Mouse (Mus musculus) stomach, embryonic 15.5 days (tissue): ENCODE results near the gene Rmnd5a. TPM values are rescaled to one million over a fixed set of nuclear protein-coding genes. Genes with fewer than 3 reads are reported as not detected.
"Not testable (repeated sequence)": the region's sequence is repeated elsewhere in the genome, so short reads cannot be mapped to it uniquely, and the experiment has no call there.

Experiments
- ATAC-seq: fragments of 200-750 bp; cut with Nextera tagmentation; 2 replicates; pipeline ENCODE4 v1.8.0; 2017; ENCODE audit warnings: low read depth, moderate number of reproducible peaks, moderate TSS enrichment; ENCODE audit not compliant: insufficient read depth, low FRiP score
- H3K27ac ChIP-seq: fragments of 300-500 bp; sonication (generic); 2 replicates; pipeline ENCODE4 v1.5.1; 2015; ENCODE audit warnings: mild to moderate bottlenecking, inconsistent platforms
- H3K27me3 ChIP-seq: fragments of 300-500 bp; sonication (generic); replicated peaks from 2 replicates; pipeline ENCODE4 v1.6.1; 2015; ENCODE audit warnings: inconsistent platforms
- H3K36me3 ChIP-seq: fragments of 300-500 bp; sonication (generic); 2 replicates; pipeline ENCODE4 v1.6.1; 2015; ENCODE audit warnings: inconsistent platforms
- H3K4me1 ChIP-seq: fragments of 300-500 bp; sonication (generic); 2 replicates; pipeline ENCODE4 v1.6.1; 2015; ENCODE audit warnings: inconsistent platforms
- H3K4me2 ChIP-seq: fragments of 300-500 bp; sonication (generic); 2 replicates; pipeline ENCODE4 v1.6.1; 2015; ENCODE audit warnings: mild to moderate bottlenecking, inconsistent platforms
- H3K4me3 ChIP-seq: fragments of 300-500 bp; sonication (generic); replicated peaks from 2 replicates; pipeline ENCODE4 v1.5.1; 2015; ENCODE audit warnings: inconsistent platforms
- H3K9ac ChIP-seq: fragments of 300-500 bp; sonication (generic); 2 replicates; pipeline ENCODE4 v1.6.1; 2015; ENCODE audit warnings: inconsistent platforms
- H3K9me3 ChIP-seq: fragments of 300-500 bp; sonication (generic); 2 replicates; pipeline ENCODE4 v1.6.1; 2016; ENCODE audit warnings: inconsistent platforms
- WGBS: fragments of 180-500 bp; shearing (Covaris S2); methylation state at CpG from one replicate; pipeline ENCODE4 v1.1.7; 2015; 5-methylcytosine and 5-hydroxymethylcytosine counted together
- polyA plus RNA-seq: library from polyadenylated mRNA; unstranded; fragments of >200 nt; fragmentation: Nextera tagmentation; extraction: Ambion mirVana; gene quantifications from 2 replicates; pipeline ENCODE4 v1.2.1, GENCODE M21; 2015

Rmnd5a gene
- 13.7 and 14.3 TPM in 2 replicates for polyA plus RNA-seq

DNA sequence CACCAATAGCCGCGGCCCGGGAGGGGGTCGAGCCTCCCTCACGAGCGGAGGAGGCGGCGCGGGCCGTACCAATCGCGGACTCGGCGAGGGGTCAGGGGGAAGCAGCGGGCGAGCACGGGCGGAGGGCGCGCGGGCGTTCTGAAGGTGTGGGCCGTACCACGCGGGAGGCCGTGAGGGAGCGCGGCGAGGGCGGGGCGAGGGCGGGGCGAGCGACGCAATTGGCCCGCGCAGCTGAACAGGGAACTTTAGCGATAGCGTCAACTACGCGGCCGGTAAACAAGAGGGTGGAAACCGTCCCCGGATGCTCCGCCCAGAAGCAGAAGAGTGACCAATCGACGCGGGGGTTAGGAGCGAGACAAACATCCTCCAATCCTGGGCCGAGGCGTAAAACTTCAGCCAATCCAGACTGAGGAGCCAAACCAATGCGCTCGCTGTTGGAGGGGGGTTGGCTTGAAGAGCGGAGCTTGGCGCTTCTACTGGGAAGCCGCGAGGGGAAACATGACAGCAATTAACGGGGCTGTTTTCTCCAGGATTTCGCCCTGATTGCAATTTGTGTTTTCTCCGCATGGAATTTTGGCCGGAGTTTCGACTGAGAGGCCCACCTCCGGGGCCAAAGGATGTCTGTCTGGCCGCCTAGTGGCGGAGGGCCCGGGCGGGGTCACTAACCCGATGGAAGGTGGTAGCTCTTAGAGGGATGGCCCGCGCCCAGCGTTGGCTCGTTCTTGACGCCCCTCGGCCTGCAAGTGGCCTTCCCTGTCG, at the start of gene Rmnd5a:
Gene Rmnd5a, minus strand, starts transcription at position 146 of the 759 bp plus-strand sequence.
- Histone ChIP-seq H3K27ac (peak within 1 kb of the TSS; percentile 98), H3K36me3 (no peaks in the 10 kb centered on the region), H3K4me3 (peak within 1 kb of the TSS; percentile 81), H3K27me3 (no peaks in the 10 kb centered on the region), H3K4me1 (peaks cover 12% of the 10 kb centered on the region), H3K4me2 (peak within 1 kb of the TSS; percentile 96), H3K9ac (peak within 1 kb of the TSS; percentile 97), H3K9me3 (no peaks in the 10 kb centered on the region)
- WGBS = under 1% methylated on average over 72 of the region's 75 CpGs
- ATAC-seq = peak; percentile 99

- no peak overlapping the region for H3K4me2 ChIP-seq
- no peaks in the 10 kb centered on the region for H3K27me3 ChIP-seq
- H3K9ac ChIP-seq = no peak overlapping the region
- no peaks in the 10 kb centered on the region for H3K4me1 ChIP-seq
- peak; percentile 63; the same call in 1 of the 2 replicates for ATAC-seq
- 30% methylated on average over 4 of the region's 4 CpGs for WGBS
- no peaks in the 10 kb centered on the region for H3K9me3 ChIP-seq
- no peaks in the 10 kb centered on the region for H3K36me3 ChIP-seq
- peak overlapping the region; percentile 59 for H3K27ac ChIP-seq
- no peak overlapping the region for H3K4me3 ChIP-seq
Observed at GRCm38 (mm10) chr6:71487966-71488365, 47.5 kb upstream of the Rmnd5a start.

- 79% methylated on average over 1 of the region's 1 CpGs for WGBS
- Histone ChIP-seq H3K27me3 (no peaks in the 10 kb centered on the region), H3K36me3 (no peaks in the 10 kb centered on the region), H3K27ac (peak overlapping the region; percentile 35; the same call in 1 of the 2 replicates), H3K9me3 (no peaks in the 10 kb centered on the region), H3K9ac (no peak overlapping the region), H3K4me3 (no peak overlapping the region), H3K4me1 (no peaks in the 10 kb centered on the region), H3K4me2 (no peak overlapping the region)
- ATAC-seq = no peak
Observed at GRCm38 (mm10) chr6:71486867-71487266, 46.4 kb upstream of the Rmnd5a start.

DNA sequence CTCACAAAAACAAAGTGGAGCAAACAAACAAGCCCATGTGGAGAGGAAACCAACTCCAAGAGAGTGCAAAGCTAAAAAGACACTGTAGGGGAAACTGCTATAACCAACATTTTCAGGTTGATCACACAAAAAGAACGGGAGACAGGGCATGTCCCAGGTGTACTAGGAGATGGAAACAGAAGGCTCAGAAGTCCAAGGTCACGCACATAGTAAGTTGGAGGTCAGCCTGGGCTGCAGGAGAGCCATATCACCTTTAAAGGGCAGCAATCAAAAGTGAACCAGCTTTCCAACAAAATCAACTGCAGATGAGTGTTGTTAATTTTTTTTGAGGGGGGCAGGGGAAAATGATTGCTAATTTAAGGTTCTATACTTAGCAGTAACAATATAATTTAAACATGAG, 45.8 kb upstream of the Rmnd5a start:
- WGBS = 56% methylated on average over 2 of the region's 2 CpGs
- Histone ChIP-seq H3K36me3 (no peaks in the 10 kb centered on the region), H3K4me2 (no peak overlapping the region), H3K4me3 (no peak overlapping the region), H3K9ac (no peak overlapping the region), H3K27me3 (no peaks in the 10 kb centered on the region), H3K9me3 (no peaks in the 10 kb centered on the region), H3K27ac (no peak overlapping the region), H3K4me1 (no peaks in the 10 kb centered on the region)
- ATAC-seq = no peak

GRCm38 (mm10) chr6:71485246-71485645, 44.8 kb upstream of the Rmnd5a start:
- Histone ChIP-seq H3K4me1 (no peaks in the 10 kb centered on the region), H3K4me3 (no peak overlapping the region), H3K27ac (no peak overlapping the region), H3K27me3 (no peaks in the 10 kb centered on the region), H3K9me3 (no peaks in the 10 kb centered on the region), H3K36me3 (no peaks in the 10 kb centered on the region), H3K4me2 (no peak overlapping the region), H3K9ac (no peak overlapping the region)
- no peak for ATAC-seq
- 74% methylated on average over 5 of the region's 5 CpGs for WGBS

DNA sequence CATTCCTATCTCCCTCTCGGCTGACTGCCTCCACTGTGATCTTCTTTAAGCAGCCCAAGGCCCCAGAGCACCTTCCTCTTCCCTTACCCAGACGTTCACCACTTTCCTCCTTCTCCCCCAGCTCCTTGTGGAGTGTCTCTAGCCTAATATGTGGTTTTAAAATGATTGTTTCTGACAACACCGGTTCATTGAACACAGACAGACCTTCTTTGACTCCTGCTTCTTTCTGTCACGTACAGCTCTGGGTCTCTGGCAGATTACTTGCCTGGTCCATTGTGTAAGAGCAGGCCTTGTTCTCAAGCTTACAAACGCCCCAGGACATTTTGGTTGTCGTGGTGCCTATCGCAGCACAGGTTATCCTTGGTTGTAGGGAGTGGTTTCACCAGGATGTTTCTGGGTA, 40.7 kb upstream of the Rmnd5a start:
- Histone ChIP-seq H3K9ac (no peak overlapping the region), H3K27me3 (no peaks in the 10 kb centered on the region), H3K27ac (no peak overlapping the region), H3K4me1 (no peaks in the 10 kb centered on the region), H3K9me3 (no peaks in the 10 kb centered on the region), H3K4me2 (no peak overlapping the region), H3K4me3 (no peak overlapping the region), H3K36me3 (no peaks in the 10 kb centered on the region)
- no peak for ATAC-seq
- 66% methylated on average over 7 of the region's 7 CpGs for WGBS

- no peaks in the 10 kb centered on the region for H3K9me3 ChIP-seq
- no peaks in the 10 kb centered on the region for H3K27me3 ChIP-seq
- H3K27ac ChIP-seq = no peak overlapping the region
- no peak overlapping the region for H3K9ac ChIP-seq
- no peak overlapping the region for H3K4me2 ChIP-seq
- H3K36me3 ChIP-seq = no peaks in the 10 kb centered on the region
- H3K4me3 ChIP-seq = no peak overlapping the region
- no peaks in the 10 kb centered on the region for H3K4me1 ChIP-seq
- WGBS = 82% methylated on average over 1 of the region's 1 CpGs
- ATAC-seq = no peak
Observed at GRCm38 (mm10) chr6:71480136-71480535, 39.7 kb upstream of the Rmnd5a start.

DNA sequence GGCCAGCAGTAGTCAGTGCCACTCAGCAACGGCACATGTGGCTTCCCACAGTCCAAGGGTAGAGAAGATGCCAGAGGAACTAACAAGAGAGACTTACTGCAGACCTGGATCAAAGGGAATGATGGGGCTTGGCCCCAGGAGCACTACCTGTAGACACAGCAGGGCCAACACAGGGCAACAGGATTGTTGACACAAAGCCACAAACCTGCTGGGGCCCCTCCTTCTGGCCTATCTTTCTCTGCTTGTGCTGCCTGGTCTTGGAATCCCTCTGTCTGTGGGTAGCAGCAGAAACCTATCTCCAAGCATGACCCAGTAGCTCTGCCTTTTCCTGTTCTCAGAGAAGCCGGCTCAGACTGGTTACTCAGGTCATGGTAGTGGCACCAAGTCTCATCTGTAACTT, 39.2 kb upstream of the Rmnd5a start:
- 80% methylated on average over 2 of the region's 2 CpGs for WGBS
- H3K9me3 ChIP-seq, H3K36me3 ChIP-seq, H3K27me3 ChIP-seq, H3K4me3 ChIP-seq, H3K9ac ChIP-seq, H3K4me2 ChIP-seq, H3K4me1 ChIP-seq, H3K27ac ChIP-seq: not testable (repeated sequence)
- 0 out of 2 replicates have a peak, but pooled peaks have one; percentile 50 for ATAC-seq

GRCm38 (mm10) chr6:71478816-71479568, 38.6 kb upstream of the Rmnd5a start:
- 97% methylated on average over 10 of the region's 10 CpGs for WGBS
- H3K4me1 ChIP-seq, H3K9ac ChIP-seq, H3K36me3 ChIP-seq, H3K4me3 ChIP-seq, H3K4me2 ChIP-seq, H3K9me3 ChIP-seq, ATAC-seq, H3K27ac ChIP-seq, H3K27me3 ChIP-seq: not testable (repeated sequence)

DNA sequence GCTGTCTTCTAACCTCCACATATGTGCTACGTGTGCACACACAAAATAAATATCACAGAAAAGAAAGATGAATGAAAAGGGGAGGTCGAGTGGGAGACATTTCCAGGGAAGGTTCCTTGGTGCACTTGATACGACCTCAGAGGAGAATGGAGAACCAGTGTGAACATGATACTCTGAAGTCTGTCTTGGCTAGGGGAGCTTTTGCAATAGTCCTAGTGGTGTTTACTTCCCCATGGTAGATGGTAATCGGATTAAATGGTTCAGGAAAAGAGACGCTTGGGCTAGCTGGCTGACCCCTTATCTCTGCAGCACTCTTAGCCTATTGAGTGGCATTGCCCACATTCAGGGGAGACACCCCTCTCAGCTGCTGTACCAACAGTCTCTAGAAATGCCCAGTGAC, 36.3 kb upstream of the Rmnd5a start:
- no peak overlapping the region for H3K9ac ChIP-seq
- no peaks in the 10 kb centered on the region for H3K9me3 ChIP-seq
- H3K4me2 ChIP-seq = no peak overlapping the region
- 55% methylated on average over 5 of the region's 5 CpGs for WGBS
- no peaks in the 10 kb centered on the region for H3K27me3 ChIP-seq
- H3K4me3 ChIP-seq = no peak overlapping the region
- ATAC-seq = no peak
- H3K4me1 ChIP-seq = no peaks in the 10 kb centered on the region
- no peaks in the 10 kb centered on the region for H3K36me3 ChIP-seq
- no peak overlapping the region for H3K27ac ChIP-seq

- H3K27ac ChIP-seq = no peak overlapping the region
- H3K4me2 ChIP-seq = no peak overlapping the region
- ATAC-seq = no peak
- H3K9me3 ChIP-seq = no peaks in the 10 kb centered on the region
- no peak overlapping the region for H3K4me3 ChIP-seq
- no peaks in the 10 kb centered on the region for H3K4me1 ChIP-seq
- no peak overlapping the region for H3K9ac ChIP-seq
- no peaks in the 10 kb centered on the region for H3K36me3 ChIP-seq
- WGBS = 80% methylated on average over 3 of the region's 3 CpGs
- H3K27me3 ChIP-seq = no peaks in the 10 kb centered on the region
Observed at GRCm38 (mm10) chr6:71475604-71476003, 35.2 kb upstream of the Rmnd5a start.

- no peak overlapping the region for H3K4me2 ChIP-seq
- no peaks in the 10 kb centered on the region for H3K4me1 ChIP-seq
- WGBS = 64% methylated on average over 1 of the region's 1 CpGs
- H3K9me3 ChIP-seq = no peaks in the 10 kb centered on the region
- H3K27me3 ChIP-seq = no peaks in the 10 kb centered on the region
- H3K9ac ChIP-seq = no peak overlapping the region
- ATAC-seq = no peak
- no peak overlapping the region for H3K27ac ChIP-seq
- H3K4me3 ChIP-seq = no peak overlapping the region
- no peaks in the 10 kb centered on the region for H3K36me3 ChIP-seq
Observed at GRCm38 (mm10) chr6:71472786-71473185, 32.3 kb upstream of the Rmnd5a start.
